Mouse (Mus musculus) heart, embryonic 10.5 days (tissue): ENCODE data around the gene Serpina5. TPM values are rescaled to one million over a fixed set of nuclear protein-coding genes. Genes with fewer than 3 reads are reported as not detected.
A peak's percentile ranks its signal among the peaks of the same experiment; 100 is the strongest.
"Not testable (repeated sequence)": the region's sequence is repeated elsewhere in the genome, so short reads cannot be mapped to it uniquely, and the experiment has no call there.

ENCODE experiments used
- DNase-seq: peaks from one replicate; pipeline ENCODE4 v3.0.0-alpha.2; 2017; ENCODE audit warnings: low spot score
- H3K27ac ChIP-seq: fragments of 300-500 bp; sonication (generic); 2 replicates; pipeline ENCODE4 v1.5.1; 2016; ENCODE audit warnings: mild to moderate bottlenecking
- H3K27me3 ChIP-seq: fragments of 300-500 bp; sonication (generic); 2 replicates; pipeline ENCODE4 v1.6.1; 2016; ENCODE audit warnings: mild to moderate bottlenecking; ENCODE audit not compliant: poor library complexity, insufficient read depth, severe bottlenecking
- H3K36me3 ChIP-seq: fragments of 300-500 bp; sonication (generic); 2 replicates; pipeline ENCODE4 v1.6.1; 2016; ENCODE audit warnings: mild to moderate bottlenecking, moderate library complexity
- H3K4me1 ChIP-seq: fragments of 300-500 bp; sonication (generic); 2 replicates; pipeline ENCODE4 v1.6.1; 2016; ENCODE audit warnings: mild to moderate bottlenecking
- H3K4me3 ChIP-seq: fragments of 300-500 bp; sonication (generic); 2 replicates; pipeline ENCODE4 v1.5.1; 2016; ENCODE audit warnings: mild to moderate bottlenecking, moderate library complexity
- H3K9me3 ChIP-seq: fragments of 300-500 bp; sonication (generic); 2 replicates; pipeline ENCODE4 v1.6.1; 2016; ENCODE audit warnings: mild to moderate bottlenecking, moderate library complexity
- WGBS: fragments of 180-500 bp; shearing (Covaris S2); methylation state at CpG from one replicate; pipeline ENCODE4 v1.1.7; 2016; 5-methylcytosine and 5-hydroxymethylcytosine counted together
- polyA plus RNA-seq: library from polyadenylated mRNA; unstranded; fragments of >200 nt; fragmentation: Nextera tagmentation; extraction: Ambion mirVana; gene quantifications from 2 replicates; pipeline ENCODE4 v1.2.1, GENCODE M21; 2016

Gene Serpina5
- polyA plus RNA-seq, 1 experiment from 2014 or later: 0.10 TPM

GRCm38 (mm10) chr12:104090119-104090518 is 10.8 kb upstream of the Serpina5 start:
- Histone ChIP-seq H3K4me1 (no peaks in the 10 kb centered on the region), H3K9me3 (no peaks in the 10 kb centered on the region), H3K36me3 (no peaks in the 10 kb centered on the region), H3K27ac (no peak overlapping the region), H3K4me3 (no peak overlapping the region), H3K27me3 (no peaks in the 10 kb centered on the region)
- no peak for DNase-seq
- 68% methylated on average over 2 of the region's 2 CpGs for WGBS

- no peak overlapping the region for H3K4me3 ChIP-seq
- no peaks in the 10 kb centered on the region for H3K27me3 ChIP-seq
- no peak overlapping the region for H3K27ac ChIP-seq
- no peak for DNase-seq
- no peaks in the 10 kb centered on the region for H3K9me3 ChIP-seq
- no peaks in the 10 kb centered on the region for H3K4me1 ChIP-seq
- 71% methylated on average over 1 of the region's 1 CpGs for WGBS
- no peaks in the 10 kb centered on the region for H3K36me3 ChIP-seq
Measured at GRCm38 (mm10) chr12:104091303-104091702, 9.6 kb upstream of the Serpina5 start.

DNA sequence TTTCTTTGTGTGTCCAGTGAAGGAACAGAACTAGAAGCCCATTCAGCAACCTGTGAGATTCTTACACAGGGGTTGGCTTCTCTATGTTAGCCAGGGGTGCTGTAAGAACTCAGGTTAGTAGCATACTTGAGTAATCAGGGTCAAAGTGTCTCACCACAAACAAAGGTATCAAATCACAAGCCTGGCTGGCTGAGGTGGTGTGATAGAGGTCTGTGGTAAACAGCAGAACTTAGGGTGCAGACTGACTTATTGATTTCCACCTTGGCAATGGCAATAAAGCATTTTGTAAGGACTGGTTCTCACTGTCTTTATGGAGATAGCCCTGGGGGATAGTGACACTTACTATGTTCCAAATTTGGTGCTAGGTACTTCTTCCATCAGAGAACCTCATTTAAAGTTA is 4.9 kb downstream of the Serpina5 start:
- Histone ChIP-seq H3K27ac (no peak overlapping the region), H3K36me3 (no peaks in the 10 kb centered on the region), H3K4me1 (no peaks in the 10 kb centered on the region), H3K9me3 (no peaks in the 10 kb centered on the region), H3K27me3 (0 out of 2 replicates have a peak, but pooled peaks cover 4% of the 10 kb centered on the region), H3K4me3 (no peak overlapping the region)
- no peak for DNase-seq

- no peaks in the 10 kb centered on the region for H3K9me3 ChIP-seq
- DNase-seq: no peak
- H3K4me1 ChIP-seq: no peaks in the 10 kb centered on the region
- H3K27ac ChIP-seq: no peak overlapping the region
- no peak overlapping the region for H3K4me3 ChIP-seq
- H3K27me3 ChIP-seq: 0 out of 2 replicates have a peak, but pooled peaks cover 4% of the 10 kb centered on the region
- H3K36me3 ChIP-seq: no peaks in the 10 kb centered on the region
Measured at GRCm38 (mm10) chr12:104106919-104107318, 6.0 kb downstream of the Serpina5 start.

GRCm38 (mm10) chr12:104108507-104108906 is 7.6 kb downstream of the Serpina5 start:
- 81% methylated on average over 2 of the region's 2 CpGs for WGBS
- DNase-seq: no peak
- Histone ChIP-seq H3K4me1 (no peaks in the 10 kb centered on the region), H3K27me3 (0 out of 2 replicates have a peak, but pooled peaks cover 4% of the 10 kb centered on the region), H3K4me3 (no peak overlapping the region), H3K27ac (no peak overlapping the region), H3K9me3 (no peaks in the 10 kb centered on the region), H3K36me3 (no peaks in the 10 kb centered on the region)

DNA sequence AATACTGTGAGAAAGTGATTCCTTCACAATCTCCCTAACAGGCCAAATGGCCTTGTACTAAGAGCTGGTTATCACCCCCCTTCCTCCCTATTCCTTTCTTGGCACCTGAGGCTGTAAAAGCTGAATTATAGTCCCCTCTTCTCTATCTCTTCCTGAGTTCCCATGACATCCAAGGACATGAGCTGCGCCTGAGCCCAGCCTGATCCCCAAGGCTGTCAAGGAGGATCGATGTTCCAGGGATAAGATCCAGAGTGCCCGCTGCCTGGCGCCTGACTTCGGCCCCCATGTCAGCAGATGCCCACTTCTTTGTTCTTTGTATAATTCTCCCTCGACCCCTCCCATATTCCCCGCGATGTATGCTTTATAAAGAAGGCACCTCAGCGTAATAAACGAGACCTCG is 11.4 kb downstream of the Serpina5 start, which contains the start of gene Serpina3a:
Serpina3a (plus strand) TSS at position 392 of the 400 bp plus-strand sequence.
- not testable (repeated sequence) for H3K4me3 ChIP-seq, H3K27me3 ChIP-seq, H3K27ac ChIP-seq, H3K36me3 ChIP-seq, H3K4me1 ChIP-seq, DNase-seq, H3K9me3 ChIP-seq
- 82% methylated on average over 11 of the region's 11 CpGs for WGBS

GRCm38 (mm10) chr12:104114921-104115579 is 14.1 kb downstream of the Serpina5 start:
- no peaks in the 10 kb centered on the region for H3K27me3 ChIP-seq
- DNase-seq: no peak
- no peaks in the 10 kb centered on the region for H3K9me3 ChIP-seq
- no peak overlapping the region for H3K27ac ChIP-seq
- H3K36me3 ChIP-seq: no peaks in the 10 kb centered on the region
- 57% methylated on average over 3 of the region's 3 CpGs for WGBS
- H3K4me3 ChIP-seq: no peak overlapping the region
- H3K4me1 ChIP-seq: no peaks in the 10 kb centered on the region

- Histone ChIP-seq H3K4me1 (0 out of 2 replicates have a peak, but pooled peaks cover 7% of the 10 kb centered on the region), H3K27ac (no peak overlapping the region), H3K4me3 (no peak overlapping the region), H3K27me3 (no peaks in the 10 kb centered on the region), H3K36me3 (no peaks in the 10 kb centered on the region), H3K9me3 (no peaks in the 10 kb centered on the region)
- WGBS: 68% methylated on average over 1 of the region's 1 CpGs
- no peak for DNase-seq
Measured at GRCm38 (mm10) chr12:104123097-104123496, 22.2 kb downstream of the Serpina5 start.

DNA sequence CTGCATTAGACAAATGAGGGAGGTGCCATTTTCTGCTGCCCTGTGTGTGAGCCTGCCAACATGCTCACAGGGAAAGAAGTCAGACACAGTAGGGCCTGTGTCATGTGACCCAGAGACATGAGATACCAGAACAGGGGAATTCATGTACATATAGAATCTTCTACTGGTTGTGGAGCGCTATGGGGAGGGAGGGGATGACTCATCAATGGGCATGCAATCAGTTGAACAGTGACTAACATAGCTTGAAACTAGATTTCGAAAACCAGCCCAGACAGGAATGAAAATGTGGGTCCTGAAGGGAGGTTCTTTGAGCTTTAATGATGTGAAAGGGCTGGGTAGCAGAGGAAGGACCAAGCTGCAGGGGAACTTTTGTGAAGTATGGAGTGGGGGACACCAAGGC is 23.1 kb downstream of the Serpina5 start:
- Histone ChIP-seq H3K27ac (no peak overlapping the region), H3K9me3 (no peaks in the 10 kb centered on the region), H3K4me1 (0 out of 2 replicates have a peak, but pooled peaks cover 7% of the 10 kb centered on the region), H3K27me3 (no peaks in the 10 kb centered on the region), H3K4me3 (no peak overlapping the region), H3K36me3 (no peaks in the 10 kb centered on the region)
- WGBS: 78% methylated on average over 2 of the region's 2 CpGs
- DNase-seq: no peak

DNA sequence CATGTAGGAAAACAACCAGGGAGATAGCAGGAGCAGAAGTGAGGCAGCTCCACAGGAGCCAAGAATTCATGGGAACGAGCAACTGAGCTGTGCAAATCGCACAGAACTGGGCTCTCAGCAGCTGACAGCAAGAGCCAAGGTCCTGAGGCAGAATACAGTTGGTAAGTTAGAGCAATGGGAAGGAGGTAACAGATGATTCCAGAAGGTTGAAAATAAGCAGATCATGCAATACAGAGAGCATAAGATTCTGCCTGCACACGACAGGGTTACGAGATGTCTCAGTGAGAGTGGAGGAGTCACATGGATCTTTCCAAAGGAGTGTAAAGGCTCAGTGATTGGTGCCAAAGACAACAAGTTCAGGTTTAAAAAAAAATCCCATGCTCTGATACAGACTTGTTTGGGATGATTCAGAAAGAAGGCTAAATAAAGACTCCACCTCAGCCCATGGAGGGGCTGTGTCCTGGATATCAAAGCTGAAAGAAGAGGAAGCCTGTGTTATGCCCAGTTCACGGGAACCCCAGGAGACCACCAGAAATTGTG is 24.2 kb downstream of the Serpina5 start:
- Histone ChIP-seq H3K36me3 (no peaks in the 10 kb centered on the region), H3K27ac (no peak overlapping the region), H3K9me3 (no peaks in the 10 kb centered on the region), H3K27me3 (no peaks in the 10 kb centered on the region), H3K4me3 (no peak overlapping the region), H3K4me1 (0 out of 2 replicates have a peak, but pooled peaks cover 7% of the 10 kb centered on the region)
- no peak for DNase-seq
- 66% methylated on average over 5 of the region's 5 CpGs for WGBS

DNA sequence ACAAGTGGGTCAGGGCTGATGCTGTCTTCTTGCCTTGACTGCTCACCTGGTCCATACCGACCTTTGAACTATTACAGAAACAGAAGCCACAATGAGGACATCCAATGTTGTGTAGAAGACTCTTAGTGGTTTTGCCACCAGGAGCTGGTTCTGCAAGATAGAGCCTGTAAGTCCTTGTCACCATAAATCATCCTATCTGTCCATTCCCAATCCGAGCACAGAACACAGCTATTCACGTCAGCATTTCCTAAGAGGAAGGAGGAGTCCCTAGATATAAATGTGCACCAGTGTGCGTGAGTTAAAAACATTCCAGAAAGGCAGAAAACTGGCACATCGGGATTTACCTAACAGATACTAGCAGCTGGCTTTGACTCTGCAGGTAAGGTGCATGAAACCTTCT is 26.8 kb downstream of the Serpina5 start, which contains the start of gene Serpina3b:
Serpina3b (plus strand) TSS at position 301 of the 400 bp plus-strand sequence.
- WGBS: 80% methylated on average over 5 of the region's 5 CpGs
- no peak for DNase-seq
- no peaks in the 10 kb centered on the region for H3K27me3 ChIP-seq
- H3K9me3 ChIP-seq: no peaks in the 10 kb centered on the region
- H3K4me3 ChIP-seq: no peak within 1 kb of the TSS
- no peak within 1 kb of the TSS for H3K27ac ChIP-seq
- 0 out of 2 replicates have a peak, but pooled peaks cover 7% of the 10 kb centered on the region for H3K4me1 ChIP-seq
- no peaks in the 10 kb centered on the region for H3K36me3 ChIP-seq

DNA sequence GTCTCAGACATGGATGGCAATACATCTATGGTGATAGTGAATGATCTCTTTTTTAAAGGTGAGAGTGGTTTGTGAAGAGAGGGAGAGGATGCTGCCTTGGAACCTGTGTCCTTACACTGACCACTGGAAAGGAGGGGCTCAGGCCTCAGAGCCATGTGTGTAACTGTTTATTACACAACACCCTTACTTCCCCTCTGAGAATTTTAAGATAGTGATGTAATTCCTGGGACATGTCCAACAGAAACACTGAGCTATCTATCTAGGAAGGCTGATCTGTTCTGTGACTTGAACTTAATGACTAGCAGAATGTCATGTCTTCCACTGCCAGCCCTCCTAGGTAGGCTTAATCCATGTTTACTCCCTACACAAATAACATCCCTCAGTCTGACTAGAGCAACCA is 30.1 kb downstream of the Serpina5 start:
- DNase-seq: no peak
- Histone ChIP-seq H3K36me3 (no peaks in the 10 kb centered on the region), H3K27me3 (no peaks in the 10 kb centered on the region), H3K4me1 (0 out of 2 replicates have a peak, but pooled peaks cover 4% of the 10 kb centered on the region), H3K4me3 (no peak overlapping the region), H3K27ac (no peak overlapping the region), H3K9me3 (no peaks in the 10 kb centered on the region)

- H3K9me3 ChIP-seq: no peaks in the 10 kb centered on the region
Measured at GRCm38 (mm10) chr12:104138216-104138615, 37.3 kb downstream of the Serpina5 start.

More at GRCm38 (mm10) chr12:104138216-104138615, 37.3 kb downstream of the Serpina5 start:
- no peak overlapping the region for H3K27ac ChIP-seq
- DNase-seq: peak; percentile 68
- no peaks in the 10 kb centered on the region for H3K27me3 ChIP-seq
- 81% methylated on average over 2 of the region's 2 CpGs for WGBS
- H3K36me3 ChIP-seq: no peaks in the 10 kb centered on the region
- H3K4me3 ChIP-seq: no peak overlapping the region
- H3K4me1 ChIP-seq: no peaks in the 10 kb centered on the region
